Mouse (Mus musculus) lung, postnatal 10 days (tissue): ENCODE data around the gene Gpr18.
"Not testable (repeated sequence)": the region's sequence is repeated elsewhere in the genome, so short reads cannot be mapped to it uniquely, and the experiment has no call there.

Experiments
- DNase-seq: peaks from one replicate; pipeline ENCODE4 v3.0.0; 2021

Gene Gpr18

DNA sequence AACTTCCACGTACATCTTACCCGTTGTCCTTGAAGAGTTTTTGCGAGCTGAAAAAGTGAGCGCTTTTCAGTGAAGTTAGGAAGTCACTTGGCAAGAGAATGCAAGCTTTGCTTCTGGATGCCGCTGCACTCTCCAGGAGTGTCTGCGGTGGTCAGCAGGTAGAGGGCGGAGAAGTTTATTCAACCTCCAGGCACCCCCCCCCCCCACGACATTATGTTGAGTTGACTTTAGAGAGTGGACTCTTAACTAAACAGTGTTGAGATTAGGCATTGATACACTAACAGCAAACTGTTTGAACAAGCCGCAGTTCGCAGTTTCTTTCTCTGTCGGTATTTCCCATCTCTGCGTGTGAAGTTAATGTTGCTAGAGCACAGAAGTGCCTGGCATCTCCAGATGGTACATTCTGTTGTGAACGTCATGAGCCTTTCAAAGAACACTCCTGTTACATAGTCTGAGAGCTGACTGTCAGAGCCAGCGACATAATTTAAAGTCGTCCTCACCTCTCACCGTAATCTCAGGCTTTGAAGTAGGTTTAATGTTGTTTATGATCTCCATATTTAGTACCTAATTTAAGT lies 36.2 kb downstream of the Gpr18 start:
- no peak for DNase-seq

DNA sequence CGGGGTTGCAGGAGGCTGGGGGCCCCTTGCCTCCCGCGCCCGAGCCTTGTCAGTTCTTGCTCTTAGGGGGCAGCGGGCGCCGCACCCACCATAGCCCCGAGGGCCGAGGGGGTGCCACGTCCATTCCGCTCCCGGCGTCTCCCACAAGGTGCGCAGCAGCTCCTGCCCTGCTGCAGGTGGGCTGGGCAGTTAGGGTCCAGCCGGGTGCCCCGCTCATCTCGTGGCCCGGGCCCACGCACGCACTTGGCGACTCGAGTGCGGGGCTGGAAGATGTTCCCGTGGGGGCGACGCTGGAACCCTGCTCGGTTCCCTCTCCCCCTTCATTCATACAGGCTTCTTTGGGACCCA lies 36.7 kb downstream of the Gpr18 start:
- no peak for DNase-seq

DNA sequence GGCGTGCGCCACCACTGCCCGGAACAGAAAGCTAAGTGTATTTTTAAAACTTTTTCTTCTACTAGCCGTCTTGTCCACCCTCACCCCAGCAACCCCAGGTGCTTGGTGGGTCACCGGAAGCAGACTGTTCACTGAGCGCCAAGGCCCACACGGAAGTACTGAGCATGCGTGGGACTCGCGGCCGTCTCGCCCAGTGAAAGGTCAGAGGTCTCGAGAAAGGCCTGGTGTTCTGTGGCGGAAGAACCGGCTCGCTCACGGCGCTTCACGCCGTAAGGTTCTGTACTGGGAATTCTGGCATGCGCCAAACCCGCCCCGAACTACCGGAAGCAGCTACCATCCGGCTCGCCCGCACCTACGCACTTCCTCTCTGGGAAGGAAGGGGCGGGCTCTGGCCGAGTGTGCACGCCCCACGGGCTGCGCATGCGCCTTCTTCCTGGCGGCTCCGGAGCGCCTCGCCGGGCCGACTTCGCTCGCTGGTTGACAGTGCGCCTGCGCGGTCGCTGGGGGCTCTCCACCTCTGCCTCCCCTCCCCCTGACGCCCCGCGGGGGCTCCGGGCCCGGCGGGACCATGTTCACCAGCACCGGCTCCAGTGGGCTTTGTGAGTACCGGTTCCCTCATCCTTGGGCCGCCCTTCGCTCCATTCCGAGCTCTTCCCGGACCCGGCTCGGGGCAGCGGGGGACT lies 37.3 kb downstream of the Gpr18 start, which contains the start of gene Ubac2:
Gene Ubac2 (plus strand): TSS at position 445 of the 683 bp plus-strand sequence.
- DNase-seq, result peak; percentile 99

DNA sequence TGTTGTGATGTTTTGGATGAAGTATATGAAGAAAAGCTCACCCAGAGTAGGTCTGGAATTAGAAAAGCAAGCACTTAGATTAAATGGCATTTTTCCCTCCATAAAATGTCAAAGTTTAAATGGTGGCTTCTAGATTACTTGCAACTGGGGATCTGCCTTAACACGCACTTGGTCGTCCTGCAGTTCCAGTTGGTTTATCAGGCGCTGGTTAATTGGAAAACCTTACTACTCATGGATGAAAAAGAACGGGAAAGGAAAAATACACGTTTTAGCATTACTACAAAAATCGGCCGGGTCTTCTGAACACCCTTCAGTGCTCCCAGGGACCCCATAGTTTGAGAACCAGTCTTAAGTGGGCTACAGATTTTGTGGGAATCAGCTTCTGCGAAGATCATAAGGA lies 37.9 kb downstream of the Gpr18 start:
- DNase-seq, result no peak

DNA sequence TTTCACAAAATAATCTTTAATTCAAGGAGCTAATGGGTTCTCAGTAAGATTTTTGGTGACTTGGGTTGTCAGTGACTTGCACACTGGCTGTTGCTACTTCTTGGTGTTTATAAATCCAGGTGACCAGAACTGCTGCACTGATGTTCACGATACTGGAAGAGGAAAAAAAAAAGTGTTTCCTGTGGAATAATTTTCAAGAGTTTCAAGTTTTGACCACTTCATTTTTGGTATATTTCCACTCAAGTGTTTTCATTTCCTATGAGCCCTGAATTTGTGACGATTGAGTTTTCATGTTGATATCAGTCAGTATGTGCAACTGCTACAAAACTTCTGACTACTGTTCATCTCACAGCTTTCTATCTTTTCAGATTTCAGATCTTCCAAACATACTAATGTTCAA lies 38.7 kb downstream of the Gpr18 start:
- no peak for DNase-seq

- DNase-seq, result not testable (repeated sequence)
Measured at GRCm38 (mm10) chr14:121876190-121876589, 39.4 kb downstream of the Gpr18 start.

GRCm38 (mm10) chr14:121873646-121874045 lies 41.9 kb downstream of the Gpr18 start:
- DNase-seq, result no peak

DNA sequence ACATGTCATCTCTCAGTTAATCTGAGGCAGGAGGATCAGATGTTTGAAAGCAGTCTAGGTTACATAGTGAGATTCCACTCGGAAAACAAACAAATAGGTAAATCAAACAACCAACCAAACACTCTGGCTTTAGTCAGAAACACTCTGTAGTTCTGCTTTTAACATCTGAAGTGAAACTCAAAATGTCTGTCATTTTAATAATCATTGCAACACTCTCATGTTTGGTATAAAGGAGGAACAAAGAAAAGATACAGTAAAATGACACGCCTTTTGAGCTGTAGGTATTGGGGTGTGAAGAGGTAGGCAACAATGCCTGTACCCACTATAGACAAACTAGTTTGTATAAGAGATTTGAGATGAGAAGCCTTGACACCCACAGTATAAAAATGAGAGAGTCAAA lies 42.4 kb downstream of the Gpr18 start:
- DNase-seq, result no peak

DNA sequence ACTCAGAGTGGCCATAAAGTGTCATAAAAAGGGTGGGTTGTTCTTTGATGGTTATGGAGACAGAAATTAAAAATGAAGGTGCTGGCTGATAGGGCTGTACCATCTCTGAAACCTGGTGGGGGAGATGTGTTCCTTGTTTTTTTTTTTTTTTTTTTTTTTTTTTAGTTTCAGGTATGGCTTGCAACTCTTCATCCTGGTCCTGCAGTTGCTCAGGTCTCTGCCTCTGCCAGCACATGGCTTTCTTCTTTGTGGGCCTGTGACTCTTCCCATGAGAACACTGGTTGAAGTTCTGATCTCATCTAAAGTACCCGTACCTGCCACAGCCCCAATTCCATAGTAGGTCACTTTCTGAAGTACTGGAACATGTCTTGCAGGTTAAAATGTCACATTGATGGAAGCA lies 42.8 kb downstream of the Gpr18 start:
- no peak for DNase-seq

DNA sequence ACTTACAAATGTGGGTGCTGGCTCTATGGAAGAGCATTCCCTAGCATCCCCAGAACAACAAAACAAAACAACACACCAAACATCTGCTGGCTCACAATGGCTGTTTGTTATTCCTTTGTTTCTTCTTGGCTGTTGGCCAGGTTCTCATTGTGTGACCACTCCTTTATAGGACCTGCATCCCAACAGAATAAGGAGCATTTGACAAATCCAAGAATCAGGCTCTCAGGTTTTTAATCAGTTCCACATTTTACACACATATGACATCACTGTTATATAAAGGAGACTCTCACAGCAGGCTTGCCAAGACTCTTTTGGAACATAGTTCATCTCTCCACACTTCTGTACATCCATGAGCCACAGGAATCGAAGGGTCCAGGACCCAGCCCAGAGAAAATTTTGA lies 46.5 kb downstream of the Gpr18 start:
- DNase-seq, result peak; percentile 45

GRCm38 (mm10) chr14:121866574-121866973 lies 49.0 kb downstream of the Gpr18 start:
- no peak for DNase-seq

GRCm38 (mm10) chr14:121865162-121865561 lies 50.4 kb downstream of the Gpr18 start:
- peak; percentile 88 for DNase-seq
